Mouse (Mus musculus) bone marrow macrophage, adult 2 months (primary cell): Measurements from ENCODE around the gene Nox3.

Source experiments
- CTCF ChIP-seq: IDR thresholded peaks from 2 replicates; pipeline ENCODE4 v1.5.1; 2012; ENCODE audit warnings: low read depth, mild to moderate bottlenecking, low read length, moderate library complexity
- POLR2A ChIP-seq: IDR thresholded peaks from 2 replicates; pipeline ENCODE4 v1.6.1; 2012; ENCODE audit warnings: mild to moderate bottlenecking, low read depth, low read length, borderline replicate concordance

DNA sequence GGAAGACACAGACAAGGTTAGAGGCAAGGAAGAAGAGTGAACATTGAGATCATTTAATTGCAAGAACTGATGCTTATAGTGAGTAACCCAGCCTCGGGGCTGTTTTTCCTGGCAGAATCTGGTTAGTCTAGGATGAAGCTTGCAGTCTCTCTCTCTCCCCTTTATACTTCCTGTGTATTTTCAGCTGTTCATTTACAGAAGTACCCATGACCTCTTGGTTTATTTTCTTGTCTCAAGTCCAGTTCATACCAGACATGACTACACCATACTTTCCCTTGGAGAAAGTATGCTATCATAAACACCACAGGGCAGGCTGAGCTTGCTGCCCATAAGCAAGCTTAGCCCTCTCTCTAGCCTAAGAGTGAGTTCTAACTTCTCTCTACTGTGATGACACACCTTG lies 98.9 kb downstream of the Nox3 start:
- TF ChIP-seq POLR2A (no peak), CTCF (no peak)
